Mouse (Mus musculus) heart, postnatal 14 days (tissue): ENCODE results near the gene Nutf2-ps1. TPM values are rescaled to one million over a fixed set of nuclear protein-coding genes. Genes with fewer than 3 reads are reported as not detected.

Experiments
- total RNA-seq, 2 experiments: library from RNA; stranded (reverse); gene quantifications; 2 replicates each; pipeline ENCODE4 v1.2.3; 2021

Nutf2-ps1 gene
- total RNA-seq, 2 experiments from 2014 or later = 85.0 to 85.9 TPM

Other genes with a start within 250 kb of the Nutf2-ps1 start
- gene Gm10197, start 217.3 kb downstream of the Nutf2-ps1 start, total RNA-seq = not detected
- 10 to 100 TPM; 29.7 to 31.6 TPM for gene Smndc1, start 198.5 kb downstream of the Nutf2-ps1 start, total RNA-seq
- 10 to 100 TPM in 1 of 2 experiments, 1 to 10 TPM in 1; 9.9 to 10.0 TPM for gene Dusp5, start 60.0 kb downstream of the Nutf2-ps1 start, total RNA-seq
- 10 to 100 TPM; 22.1 to 22.8 TPM for gene Smc3, start 11.3 kb upstream of the Nutf2-ps1 start, total RNA-seq
- 100 to 1,000 TPM; 224 to 225 TPM for gene Rbm20, start 88.2 kb upstream of the Nutf2-ps1 start, total RNA-seq